Mouse (Mus musculus) embryonic facial prominence, embryonic 12.5 days (tissue): ENCODE data around the gene Ralb. TPM values are rescaled to one million over a fixed set of nuclear protein-coding genes. Genes with fewer than 3 reads are reported as not detected.

Experiments
- ATAC-seq: fragments of 200-750 bp; cut with Nextera tagmentation; 2 replicates; pipeline ENCODE4 v1.8.0; 2017; ENCODE audit not compliant: insufficient number of reproducible peaks, insufficient read depth, low FRiP score, low TSS enrichment
- H3K27ac ChIP-seq: fragments of 300-500 bp; sonication (generic); 2 replicates; pipeline ENCODE4 v1.5.1; 2016; ENCODE audit warnings: mild to moderate bottlenecking
- H3K27me3 ChIP-seq: fragments of 300-500 bp; sonication (generic); 2 replicates; pipeline ENCODE4 v1.6.1; 2016; ENCODE audit warnings: mild to moderate bottlenecking, moderate library complexity
- H3K36me3 ChIP-seq: fragments of 300-500 bp; sonication (generic); 2 replicates; pipeline ENCODE4 v1.6.1; 2016; ENCODE audit warnings: mild to moderate bottlenecking
- H3K4me1 ChIP-seq: fragments of 300-500 bp; sonication (generic); 2 replicates; pipeline ENCODE4 v1.6.1; 2016
- H3K4me2 ChIP-seq: fragments of 300-500 bp; sonication (generic); replicated peaks from 2 replicates; pipeline ENCODE4 v1.6.1; 2016; ENCODE audit warnings: mild to moderate bottlenecking, moderate library complexity
- H3K4me3 ChIP-seq: fragments of 300-500 bp; sonication (generic); 2 replicates; pipeline ENCODE4 v1.5.1; 2016; ENCODE audit warnings: mild to moderate bottlenecking
- H3K9ac ChIP-seq: fragments of 300-500 bp; sonication (generic); 2 replicates; pipeline ENCODE4 v1.6.1; 2016; ENCODE audit warnings: mild to moderate bottlenecking, moderate library complexity
- H3K9me3 ChIP-seq: fragments of 300-500 bp; sonication (generic); 2 replicates; pipeline ENCODE4 v1.6.1; 2016; ENCODE audit warnings: mild to moderate bottlenecking, moderate library complexity
- WGBS: fragments of 180-500 bp; shearing (Covaris S2); methylation state at CpG from one replicate; pipeline ENCODE4 v1.1.7; 2016; 5-methylcytosine and 5-hydroxymethylcytosine counted together
- polyA plus RNA-seq: library from polyadenylated mRNA; unstranded; fragments of >200 nt; fragmentation: Nextera tagmentation; extraction: Ambion mirVana; gene quantifications from 2 replicates; pipeline ENCODE4 v1.2.1, GENCODE M21; 2016

Ralb gene
- polyA plus RNA-seq, 1 experiment from 2014 or later, result 131 TPM

DNA sequence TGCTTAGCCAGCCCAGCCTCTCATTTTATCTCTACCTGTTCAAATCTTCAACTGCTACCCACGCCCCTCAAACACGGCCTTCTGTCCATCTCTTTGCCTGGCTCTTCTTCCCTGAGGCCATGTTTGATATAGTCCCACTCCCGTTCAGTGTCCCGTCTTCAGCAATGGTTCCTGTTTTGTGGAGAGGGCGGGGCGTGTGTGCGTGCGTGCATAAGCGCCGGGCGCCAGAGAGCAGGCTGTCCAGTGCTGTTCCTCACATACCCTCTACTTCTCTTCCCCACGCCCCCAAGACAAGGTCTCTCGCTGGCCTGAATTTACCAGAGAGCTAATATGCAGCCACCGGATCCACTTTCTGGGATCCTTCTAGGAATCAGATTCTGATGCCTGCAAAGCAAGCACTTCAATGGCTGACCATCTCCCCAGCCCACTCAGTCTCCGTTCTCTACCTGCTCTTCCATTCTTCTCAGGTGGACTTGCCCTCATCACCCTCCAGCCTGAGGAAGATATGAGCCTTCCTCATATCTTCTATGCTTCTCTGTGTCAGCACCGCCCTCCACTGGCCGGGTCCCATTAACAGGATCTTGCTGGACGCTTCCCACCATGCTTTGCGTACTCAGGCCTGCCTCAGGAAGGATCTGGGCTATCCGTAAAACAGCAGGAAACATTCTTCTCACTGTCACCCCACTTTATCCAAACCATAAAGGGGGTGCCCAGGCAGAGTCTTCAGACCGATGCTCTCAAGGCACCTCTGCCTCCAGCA lies 60.8 kb downstream of the Ralb start:
- no peaks in the 10 kb centered on the region for H3K9me3 ChIP-seq
- no peak overlapping the region for H3K4me2 ChIP-seq
- 86% methylated on average over 21 of the region's 21 CpGs for WGBS
- H3K4me1 ChIP-seq, result no peaks in the 10 kb centered on the region
- H3K27ac ChIP-seq, result no peak overlapping the region
- H3K27me3 ChIP-seq, result no peaks in the 10 kb centered on the region
- no peak for ATAC-seq
- H3K9ac ChIP-seq, result no peak overlapping the region
- no peaks in the 10 kb centered on the region for H3K36me3 ChIP-seq
- H3K4me3 ChIP-seq, result no peak overlapping the region

DNA sequence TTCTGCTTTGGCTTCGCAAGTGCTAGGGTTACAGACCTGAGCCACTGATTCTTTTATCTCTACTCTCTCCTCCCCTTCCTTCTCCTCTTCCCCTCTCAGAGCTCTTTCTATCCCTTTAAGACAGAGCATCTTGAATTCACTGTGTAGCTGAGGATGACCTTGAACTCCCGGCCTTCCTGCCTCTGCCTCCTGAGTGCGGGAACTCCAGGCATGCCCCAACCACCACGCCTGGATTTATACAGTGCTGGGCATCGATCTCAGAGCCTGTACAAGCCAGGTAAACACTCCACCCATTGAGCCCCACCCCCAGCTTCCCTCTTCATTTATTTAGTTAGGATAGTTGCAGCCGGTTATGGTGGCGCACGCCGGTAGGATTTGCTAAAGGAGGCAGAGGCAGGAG lies 61.7 kb downstream of the Ralb start:
- no peak overlapping the region for H3K9ac ChIP-seq
- H3K4me1 ChIP-seq, result no peaks in the 10 kb centered on the region
- WGBS, result 85% methylated on average over 9 of the region's 9 CpGs
- ATAC-seq, result no peak
- H3K9me3 ChIP-seq, result no peaks in the 10 kb centered on the region
- no peaks in the 10 kb centered on the region for H3K27me3 ChIP-seq
- H3K36me3 ChIP-seq, result no peaks in the 10 kb centered on the region
- H3K27ac ChIP-seq, result no peak overlapping the region
- H3K4me3 ChIP-seq, result no peak overlapping the region
- no peak overlapping the region for H3K4me2 ChIP-seq

DNA sequence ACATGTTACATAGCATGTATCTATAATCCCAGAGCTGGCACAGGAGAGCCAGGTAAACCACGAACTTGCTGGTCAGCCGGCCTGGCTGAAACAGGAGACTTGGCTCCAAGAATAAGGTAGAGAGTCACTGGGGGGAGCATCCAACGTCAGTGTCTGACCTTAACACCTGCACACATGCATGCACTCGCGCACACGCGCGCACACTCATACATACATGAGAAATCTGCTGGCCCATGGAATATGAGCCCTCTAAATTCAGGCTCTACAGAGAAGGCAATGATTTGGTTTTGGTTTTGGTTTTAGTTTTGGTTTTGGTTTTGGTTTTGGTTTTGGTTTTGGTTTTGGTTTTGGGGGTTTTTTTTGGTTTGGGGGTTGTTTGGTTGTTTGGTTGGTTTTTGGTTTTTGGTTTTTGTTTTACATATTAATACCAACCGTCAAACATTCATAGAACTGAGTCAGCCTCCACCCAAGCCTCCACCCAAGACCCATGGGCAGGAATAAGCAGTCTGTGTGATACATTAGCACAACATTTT lies 66.4 kb downstream of the Ralb start:
- H3K9me3 ChIP-seq, result no peaks in the 10 kb centered on the region
- no peak overlapping the region for H3K27ac ChIP-seq
- no peaks in the 10 kb centered on the region for H3K27me3 ChIP-seq
- no peaks in the 10 kb centered on the region for H3K4me1 ChIP-seq
- no peak overlapping the region for H3K4me2 ChIP-seq
- WGBS, result 91% methylated on average over 9 of the region's 9 CpGs
- no peak for ATAC-seq
- no peak overlapping the region for H3K4me3 ChIP-seq
- H3K9ac ChIP-seq, result no peak overlapping the region
- no peaks in the 10 kb centered on the region for H3K36me3 ChIP-seq

DNA sequence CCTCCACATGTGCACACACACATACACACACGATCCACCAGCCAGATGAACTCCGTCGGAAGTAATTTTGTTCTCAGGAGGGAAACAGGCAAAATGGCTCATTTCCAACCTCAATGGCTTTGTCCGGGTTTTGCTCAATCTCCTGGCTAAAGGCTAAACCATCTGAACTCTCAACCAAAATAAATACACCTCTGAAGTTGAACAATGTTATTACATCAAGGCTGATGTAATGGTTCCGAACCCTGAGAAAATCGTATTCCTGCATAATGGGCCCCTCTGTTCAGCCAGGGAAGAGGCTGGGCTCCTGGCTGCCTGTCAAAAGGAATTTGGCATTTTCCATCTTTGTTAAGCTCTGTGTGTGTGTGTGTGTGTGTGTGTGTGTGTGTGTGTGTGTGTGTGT lies 67.2 kb downstream of the Ralb start:
- H3K4me1 ChIP-seq, result no peaks in the 10 kb centered on the region
- no peak overlapping the region for H3K27ac ChIP-seq
- no peaks in the 10 kb centered on the region for H3K36me3 ChIP-seq
- no peaks in the 10 kb centered on the region for H3K9me3 ChIP-seq
- WGBS, result 54% methylated on average over 6 of the region's 6 CpGs
- H3K9ac ChIP-seq, result no peak overlapping the region
- no peak for ATAC-seq
- no peaks in the 10 kb centered on the region for H3K27me3 ChIP-seq
- no peak overlapping the region for H3K4me3 ChIP-seq
- H3K4me2 ChIP-seq, result no peak overlapping the region

DNA sequence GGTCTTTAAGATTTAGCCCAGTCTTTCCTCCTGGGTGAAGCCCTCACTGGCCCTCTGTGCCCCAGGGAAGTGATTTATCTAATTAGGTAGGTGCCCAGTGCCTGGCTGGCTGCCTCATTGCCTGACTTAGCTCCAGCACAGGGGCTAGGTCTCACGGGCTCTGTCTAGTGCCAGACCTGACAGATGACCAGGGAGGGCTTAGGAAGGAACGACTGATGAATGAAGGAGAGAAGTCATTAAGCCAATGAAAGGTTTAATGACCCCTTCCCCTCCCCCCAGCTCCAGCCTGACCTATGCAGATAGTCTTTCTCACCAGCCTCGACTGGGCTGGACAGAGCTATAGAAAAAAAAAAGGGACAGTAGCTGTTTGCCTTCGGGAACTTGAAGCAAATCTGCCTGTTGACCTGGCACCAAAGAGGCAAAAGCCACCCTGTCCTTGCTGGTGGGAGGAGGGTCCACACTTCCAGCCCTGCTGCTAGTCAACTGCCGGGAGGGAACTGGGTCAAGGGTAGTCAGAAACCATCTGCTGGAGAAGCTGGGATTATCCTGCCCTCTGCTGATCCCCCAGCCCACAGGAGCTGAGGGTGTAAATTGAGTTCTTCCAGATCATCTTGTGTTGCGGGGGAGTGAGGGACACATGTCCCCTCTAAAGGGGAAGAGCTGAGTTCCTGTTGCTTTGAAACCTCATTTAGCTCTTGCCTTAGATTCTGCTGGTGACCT lies 80.3 kb downstream of the Ralb start:
- Histone ChIP-seq H3K4me3 (no peak overlapping the region), H3K4me1 (peaks cover 24% of the 10 kb centered on the region), H3K36me3 (no peaks in the 10 kb centered on the region), H3K9ac (no peak overlapping the region), H3K9me3 (no peaks in the 10 kb centered on the region), H3K27ac (no peak overlapping the region), H3K4me2 (no peak overlapping the region), H3K27me3 (peaks cover 66% of the 10 kb centered on the region)
- 28% methylated on average over 6 of the region's 6 CpGs for WGBS
- no peak for ATAC-seq

DNA sequence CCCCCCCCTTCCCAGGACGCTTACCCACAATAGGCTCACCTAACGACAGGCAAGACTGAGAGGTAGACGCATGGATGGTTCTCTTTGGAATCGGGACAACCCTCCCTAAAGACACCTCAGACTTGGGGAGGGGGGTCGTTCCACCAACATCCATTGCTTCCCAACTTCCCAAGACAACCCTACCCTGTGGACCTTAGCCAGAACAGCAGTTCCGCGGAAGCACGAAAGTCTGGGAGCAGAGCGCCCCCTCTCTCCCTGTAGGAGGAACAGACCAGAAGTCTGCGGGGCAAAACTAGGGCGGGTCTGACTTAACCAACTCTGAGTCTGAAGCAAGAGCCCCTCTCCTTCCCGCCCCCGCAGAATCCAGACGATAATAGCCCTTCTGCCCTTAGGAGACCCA lies 81.1 kb downstream of the Ralb start:
- ATAC-seq, result no peak
- Histone ChIP-seq H3K9me3 (no peaks in the 10 kb centered on the region), H3K27ac (no peak overlapping the region), H3K27me3 (peaks cover 74% of the 10 kb centered on the region), H3K36me3 (no peaks in the 10 kb centered on the region), H3K9ac (no peak overlapping the region), H3K4me1 (peaks cover 32% of the 10 kb centered on the region), H3K4me2 (no peak overlapping the region), H3K4me3 (no peak overlapping the region)
- WGBS, result 5% methylated on average over 13 of the region's 14 CpGs

DNA sequence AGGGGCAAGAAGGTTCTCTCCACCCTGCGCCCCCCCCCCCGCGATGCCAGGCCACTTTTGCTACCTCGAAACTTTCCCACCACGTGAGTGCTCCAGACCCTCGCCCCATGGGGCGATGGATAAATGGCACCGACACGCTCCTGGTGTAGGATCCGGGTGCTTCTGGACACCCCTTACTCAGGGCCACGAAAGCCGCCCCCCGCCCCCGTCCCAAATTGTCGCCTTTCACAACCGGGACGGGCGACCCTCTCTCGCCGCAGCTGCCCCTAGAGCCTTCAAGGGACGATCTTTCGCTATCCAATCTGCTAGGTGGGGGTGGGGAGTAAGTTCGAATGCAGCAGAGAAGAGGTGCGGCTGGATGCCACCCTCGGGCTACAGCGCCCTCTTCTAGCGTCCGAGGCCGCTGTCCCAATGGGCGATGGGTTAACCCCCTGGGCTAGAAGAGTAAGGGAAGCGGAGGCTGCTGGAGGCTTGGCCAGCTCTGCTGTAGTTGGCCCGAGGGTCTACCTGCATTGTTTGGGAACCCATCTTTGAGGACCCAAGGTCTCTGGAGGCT lies 82.1 kb downstream of the Ralb start:
- Histone ChIP-seq H3K4me3 (peak overlapping the region; percentile 59), H3K9me3 (no peaks in the 10 kb centered on the region), H3K4me2 (peak overlapping the region; percentile 100), H3K4me1 (peaks cover 42% of the 10 kb centered on the region), H3K9ac (peak overlapping the region; percentile 60), H3K36me3 (no peaks in the 10 kb centered on the region), H3K27ac (no peak overlapping the region), H3K27me3 (peaks cover 84% of the 10 kb centered on the region)
- WGBS, result under 1% methylated on average over 31 of the region's 32 CpGs
- ATAC-seq, result no peak

DNA sequence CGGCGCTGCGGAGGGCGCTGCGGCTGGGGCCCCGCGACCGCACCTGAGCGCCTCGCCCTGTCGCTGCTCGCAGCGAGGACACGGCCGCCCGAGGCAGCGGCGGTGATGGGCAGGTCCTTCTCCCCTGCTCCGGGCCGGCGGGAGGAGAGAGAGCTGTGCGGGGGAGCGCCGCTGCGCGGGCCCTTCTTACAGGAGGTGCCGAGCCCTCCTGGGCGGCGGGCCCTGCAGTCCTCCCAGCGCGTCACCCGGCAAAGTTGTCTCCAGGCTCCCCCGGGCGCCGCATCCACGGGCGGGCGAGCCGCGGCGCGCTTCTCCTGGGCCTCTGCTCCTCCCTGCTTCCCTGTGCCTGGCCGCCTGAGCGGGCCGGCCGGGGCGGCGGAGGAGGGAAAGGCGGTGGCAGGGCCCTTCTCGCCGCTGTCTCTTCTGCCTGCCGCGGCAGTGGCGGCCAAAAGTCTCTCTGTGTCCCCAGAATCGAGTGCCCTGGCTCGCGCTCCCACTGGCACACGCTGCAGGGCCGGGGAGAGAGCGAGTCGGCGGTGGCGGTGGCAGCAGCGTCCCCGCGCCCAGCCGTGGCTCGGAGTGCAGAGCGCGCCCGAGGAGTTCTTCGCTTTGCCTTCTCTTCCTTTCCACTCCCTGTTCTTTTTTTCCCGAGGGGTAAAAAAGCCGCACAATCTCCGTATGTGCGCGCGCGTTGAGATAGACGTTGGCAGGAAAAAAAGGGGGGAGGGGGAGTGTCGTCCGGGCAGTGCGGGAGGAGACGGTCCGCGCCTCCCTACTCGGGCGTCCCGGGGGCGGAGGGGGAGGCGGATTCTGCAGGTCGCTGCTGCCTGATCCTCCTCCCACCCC lies 82.8 kb downstream of the Ralb start, which contains the start of gene Inhbb:
TSS of gene Inhbb (minus strand) at position 673 of the 846 bp plus-strand sequence.
- Histone ChIP-seq H3K9ac (peak within 1 kb of the TSS; percentile 60), H3K4me3 (peak within 1 kb of the TSS; percentile 59), H3K36me3 (no peaks in the 10 kb centered on the region), H3K27me3 (peaks cover 91% of the 10 kb centered on the region), H3K9me3 (no peaks in the 10 kb centered on the region), H3K4me1 (peaks cover 42% of the 10 kb centered on the region), H3K4me2 (peak within 1 kb of the TSS; percentile 100), H3K27ac (no peak within 1 kb of the TSS)
- peak; percentile 25; the same call in 1 of the 2 replicates for ATAC-seq
- under 1% methylated on average over 77 of the region's 92 CpGs for WGBS

DNA sequence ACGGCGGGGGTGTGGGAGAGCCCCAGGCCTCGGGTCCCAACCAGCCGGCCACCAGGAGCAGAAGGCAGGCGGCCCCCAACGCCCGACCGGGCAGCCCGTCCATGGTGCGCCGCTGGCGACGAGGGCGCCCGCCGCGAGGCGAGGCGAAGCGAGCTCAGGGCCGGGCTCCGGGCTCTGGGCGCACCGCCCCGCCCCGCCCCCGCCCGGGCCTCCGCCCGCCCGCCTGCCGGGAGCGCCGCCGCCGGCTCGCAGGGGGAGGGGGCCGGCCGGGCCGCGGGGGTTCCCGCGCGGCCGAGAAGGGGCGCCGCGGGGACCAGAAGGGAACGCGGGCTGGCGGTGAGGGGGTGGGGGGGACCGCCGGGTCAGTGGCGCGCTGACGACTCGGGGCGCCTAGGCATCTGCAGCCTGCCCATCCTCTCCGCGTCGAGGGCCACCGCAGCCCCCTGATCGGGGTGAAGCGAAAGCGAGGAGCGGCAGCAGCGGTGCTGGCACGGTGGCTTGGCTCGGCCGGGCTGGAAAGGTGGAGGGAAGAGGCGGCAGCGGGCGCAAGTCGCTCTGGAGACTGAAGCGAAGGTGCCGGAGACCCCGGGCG lies 83.5 kb downstream of the Ralb start:
- 1% methylated on average over 65 of the region's 78 CpGs for WGBS
- H3K4me1 ChIP-seq, result peaks cover 42% of the 10 kb centered on the region
- H3K4me3 ChIP-seq, result peak overlapping the region; percentile 59
- H3K9me3 ChIP-seq, result no peaks in the 10 kb centered on the region
- H3K4me2 ChIP-seq, result peak overlapping the region; percentile 100
- no peak overlapping the region for H3K27ac ChIP-seq
- H3K36me3 ChIP-seq, result no peaks in the 10 kb centered on the region
- H3K27me3 ChIP-seq, result peaks cover 97% of the 10 kb centered on the region
- peak overlapping the region; percentile 60 for H3K9ac ChIP-seq
- peak; percentile 61; the same call in 1 of the 2 replicates for ATAC-seq
